Mouse (Mus musculus) CH12.LX (cell line): Measurements from ENCODE around the gene Abi2. TPM values are rescaled to one million over a fixed set of nuclear protein-coding genes. Genes with fewer than 3 reads are reported as not detected.
"Not testable (repeated sequence)": the region's sequence is repeated elsewhere in the genome, so short reads cannot be mapped to it uniquely, and the experiment has no call there.

Experiments used
- DNase-seq: peaks from one replicate; pipeline ENCODE4 v3.0.0-alpha.2; 2013; ENCODE audit errors: extremely low read depth
- H3K27ac ChIP-seq: 2 replicates; pipeline ENCODE4 v1.5.1; 2012; ENCODE audit warnings: low read depth, mild to moderate bottlenecking, control low read depth, moderate library complexity; ENCODE audit not compliant: insufficient read depth
- H3K27me3 ChIP-seq: replicated peaks from 2 replicates; pipeline ENCODE3; 2012; ENCODE audit warnings: inconsistent platforms
- H3K36me3 ChIP-seq, 2 experiments: replicated peaks in 1 of 2; 2 replicates each; pipeline versions ENCODE3 to v1.6.1; 2012; ENCODE audit warnings: inconsistent platforms in 1 of 2, low read length in 1 of 2, mild to moderate bottlenecking in 1 of 2, mixed read lengths in 1 of 2, moderate library complexity in 1 of 2; ENCODE audit not compliant: control insufficient read depth in 1 of 2, insufficient read depth in 1 of 2
- H3K4me1 ChIP-seq, 2 experiments: 2 replicates each; pipeline ENCODE4 v1.6.1; 2012; ENCODE audit warnings: inconsistent platforms in 1 of 2, moderate library complexity in 1 of 2; ENCODE audit not compliant: insufficient read depth in 2 of 2, control insufficient read depth in 1 of 2
- H3K4me2 ChIP-seq: 2 replicates; pipeline ENCODE4 v1.6.1; 2012; ENCODE audit warnings: low read depth, mild to moderate bottlenecking, control low read depth; ENCODE audit not compliant: poor library complexity, insufficient read depth, severe bottlenecking
- H3K4me3 ChIP-seq, 3 experiments: fragments of 150-350 bp in 1 of 3; sonication (generic) in 1 of 3; replicated peaks in 1 of 3; 2 replicates each; pipeline versions ENCODE3 to v1.5.1; 2011 to 2012; ENCODE audit warnings: low read depth in 2 of 3, low read length in 2 of 3, mild to moderate bottlenecking in 2 of 3, moderate library complexity in 2 of 3, control low read depth in 1 of 3, improper control_type of control experiment in 1 of 3, inconsistent platforms in 1 of 3, mixed read lengths in 1 of 3; ENCODE audit not compliant: poor library complexity in 1 of 3
- H3K79me2 ChIP-seq: replicated peaks from 2 replicates; pipeline ENCODE4 v1.6.1; 2012; ENCODE audit warnings: mild to moderate bottlenecking, moderate library complexity; ENCODE audit not compliant: control insufficient read depth, poor library complexity, insufficient read depth, severe bottlenecking; ENCODE audit errors: extremely low read depth
- H3K9ac ChIP-seq: 2 replicates; pipeline ENCODE4 v1.6.1; 2012; ENCODE audit warnings: low read depth, mild to moderate bottlenecking, control low read depth, moderate library complexity; ENCODE audit not compliant: insufficient read depth
- H3K9me3 ChIP-seq: replicated peaks from 2 replicates; pipeline ENCODE3; 2012; ENCODE audit warnings: low read length, inconsistent platforms, mixed read lengths
- BHLHE40 ChIP-seq: IDR thresholded peaks from 2 replicates; pipeline ENCODE4 v1.6.1; 2011; ENCODE audit warnings: mild to moderate bottlenecking, low read depth, low read length, improper control_type of control experiment
- CTCF ChIP-seq, 2 experiments: IDR thresholded peaks in 1 of 2; conservative IDR thresholded peaks in 1 of 2; 2 replicates each; pipeline ENCODE4 v1.5.1; 2011 to 2012; ENCODE audit warnings: low read depth in 2 of 2, low read length in 2 of 2, improper control_type of control experiment in 1 of 2, inconsistent platforms in 1 of 2, mild to moderate bottlenecking in 1 of 2, moderate library complexity in 1 of 2
- E2F4 ChIP-seq: IDR thresholded peaks from 2 replicates; pipeline ENCODE4 v1.6.1; 2011; ENCODE audit warnings: low read depth, low read length, improper control_type of control experiment; ENCODE audit not compliant: insufficient replicate concordance
- ETS1 ChIP-seq: conservative IDR thresholded peaks from 2 replicates; pipeline ENCODE4 v1.6.1; 2012; ENCODE audit warnings: low read depth, mild to moderate bottlenecking, inconsistent platforms, low read length, improper control_type of control experiment, moderate library complexity
- GABPA ChIP-seq: IDR thresholded peaks from 2 replicates; pipeline ENCODE4 v1.6.1; 2012; ENCODE audit warnings: low read depth, low read length, improper control_type of control experiment, inconsistent platforms; ENCODE audit not compliant: insufficient replicate concordance
- HCFC1 ChIP-seq: IDR thresholded peaks from 2 replicates; pipeline ENCODE4 v1.6.1; 2012; ENCODE audit warnings: low read depth, mild to moderate bottlenecking, inconsistent platforms, low read length, improper control_type of control experiment
- JUND ChIP-seq: conservative IDR thresholded peaks from 2 replicates; pipeline ENCODE4 v1.6.1; 2011; ENCODE audit warnings: low read depth, low read length, improper control_type of control experiment
- KAT2A ChIP-seq: IDR thresholded peaks from 2 replicates; pipeline ENCODE4 v1.6.1; 2012; ENCODE audit warnings: low read length, improper control_type of control experiment, inconsistent platforms; ENCODE audit not compliant: insufficient replicate concordance
- PAX5 ChIP-seq: IDR thresholded peaks from 2 replicates; pipeline ENCODE4 v1.6.1; 2012; ENCODE audit warnings: low read length, inconsistent platforms, mixed read lengths
- POLR2AphosphoS2 ChIP-seq: IDR thresholded peaks from 2 replicates; pipeline ENCODE4 v1.6.1; 2011; ENCODE audit warnings: low read depth, low read length, improper control_type of control experiment
- RAD21 ChIP-seq: IDR thresholded peaks from 2 replicates; pipeline ENCODE4 v1.6.1; 2011; ENCODE audit warnings: low read depth, mild to moderate bottlenecking, low read length, improper control_type of control experiment, moderate library complexity
- RCOR1 ChIP-seq: conservative IDR thresholded peaks from 2 replicates; pipeline ENCODE4 v1.6.1; 2012; ENCODE audit warnings: low read depth, mild to moderate bottlenecking, inconsistent platforms, low read length, improper control_type of control experiment
- USF1 ChIP-seq: IDR thresholded peaks from 2 replicates; pipeline ENCODE4 v1.6.1; 2014; ENCODE audit warnings: low read depth, mild to moderate bottlenecking, inconsistent platforms, low read length, improper control_type of control experiment
- USF2 ChIP-seq: conservative IDR thresholded peaks from 2 replicates; pipeline ENCODE4 v1.6.1; 2011; ENCODE audit warnings: low read depth, low read length, improper control_type of control experiment
- ZC3H11A ChIP-seq: IDR thresholded peaks from 2 replicates; pipeline ENCODE4 v1.6.1; 2012; ENCODE audit warnings: low read depth, mild to moderate bottlenecking, inconsistent platforms, low read length, improper control_type of control experiment
- ZMIZ1 ChIP-seq: IDR thresholded peaks from 2 replicates; pipeline ENCODE4 v1.6.1; 2012; ENCODE audit warnings: low read depth, mild to moderate bottlenecking, inconsistent platforms, low read length, improper control_type of control experiment
- ZNF384 ChIP-seq: IDR thresholded peaks from 2 replicates; pipeline ENCODE4 v1.6.1; 2012; ENCODE audit warnings: low read depth, low read length, improper control_type of control experiment, inconsistent platforms
- dilution Hi-C: fragments of 300-500 bp; cut with MboI; formaldehyde crosslinking; loops from 2 replicates; pipeline ENCODE4 v1.14.3; 2020; ENCODE audit warnings: low sequenced_read_pairs; ENCODE audit not compliant: extremely low pct_unique_long_range_greater_than_20kb, extremely low pct_ligation_motif_present
- in situ Hi-C: fragments of 300-500 bp; cut with MboI; formaldehyde crosslinking; loops from 3 replicates; pipeline ENCODE4 v1.14.3; 2019; ENCODE audit warnings: low sequenced_read_pairs, low pct_ligation_motif_present, low pct_unique_long_range_greater_than_20kb, mixed read lengths
- polyA plus RNA-seq: library from polyadenylated mRNA; unstranded; fragments of >175 nt; gene quantifications from 2 replicates; pipeline ENCODE4 v1.2.1, GENCODE M21; 2012; ENCODE audit warnings: low read depth; ENCODE audit not compliant: insufficient read length
- total RNA-seq, 2 experiments: library from RNA; depleted of rRNA; stranded (reverse); fragments of 300-350 nt in 1 of 2; fragments of >200 nt in 1 of 2; gene quantifications; 2 replicates each; pipeline ENCODE4 v1.2.3; 2012 to 2014

Gene Abi2
- total and polyA plus RNA-seq, 3 experiments: 8.7 to 15.0 (median 14.0) TPM

- H3K4me2 ChIP-seq, in situ Hi-C loops, H3K9ac ChIP-seq, H3K27ac ChIP-seq, H3K4me3 ChIP-seq, H3K4me1 ChIP-seq, H3K79me2 ChIP-seq, H3K9me3 ChIP-seq, H3K36me3 ChIP-seq, dilution Hi-C loops, H3K27me3 ChIP-seq, DNase-seq: not testable (repeated sequence)
- TF ChIP-seq CTCF (conservative IDR thresholded peaks at IDR 0.05 in 1 of 2, IDR thresholded peaks at IDR 0.05 in 1 of 2; ENCODE audit: low read depth in 2 of 2, low read length in 2 of 2) (peak in 1 of 2 experiments; percentile 37; a peak in 2 of 4 replicates), ZNF384 (0 out of 2 replicates have a peak, but pooled peaks have one; percentile 24)
Observed at GRCm38 (mm10) chr1:60441438-60441837, 32.0 kb downstream of the Abi2 start.

- Histone ChIP-seq H3K36me3 (peaks cover 3 to 22% of the 10 kb centered on the region in 2 experiments), H3K9me3 (no peaks in the 10 kb centered on the region), H3K9ac (no peak overlapping the region), H3K27me3 (no peaks in the 10 kb centered on the region), H3K27ac (no peak overlapping the region), H3K4me1 (peaks cover 0 to 3% of the 10 kb centered on the region in 2 experiments; a peak in 1 of 4 replicates), H3K4me3 (no peak overlapping the region), H3K4me2 (no peak overlapping the region), H3K79me2 (no peaks in the 10 kb centered on the region)
- in situ Hi-C loops (no loop called here), dilution Hi-C loops (no loop called here)
- no peak for TF ChIP-seq KAT2A
- peak; percentile 3 for TF ChIP-seq RAD21
- DNase-seq: no peak
Observed at GRCm38 (mm10) chr1:60447067-60447466, 37.6 kb downstream of the Abi2 start.

- Histone ChIP-seq H3K4me3 (no peak overlapping the region), H3K9ac (no peak overlapping the region), H3K4me1 (no peaks in the 10 kb centered on the region), H3K27ac (no peak overlapping the region), H3K79me2 (no peaks in the 10 kb centered on the region), H3K4me2 (no peak overlapping the region), H3K36me3 (peaks cover 3 to 28% of the 10 kb centered on the region in 2 experiments), H3K27me3 (no peaks in the 10 kb centered on the region), H3K9me3 (no peaks in the 10 kb centered on the region)
- DNase-seq: no peak
- dilution Hi-C loops (no loop called here), in situ Hi-C loops (no loop called here)
- TF ChIP-seq RCOR1 (no peak), RAD21 (no peak), USF1 (no peak), BHLHE40 (no peak), POLR2AphosphoS2 (no peak), PAX5 (no peak), USF2 (no peak), ZC3H11A (no peak), ZMIZ1 (no peak), GABPA (no peak), HCFC1 (no peak), E2F4 (no peak), ETS1 (no peak), CTCF (conservative IDR thresholded peaks at IDR 0.05 in 1 of 2, IDR thresholded peaks at IDR 0.05 in 1 of 2; ENCODE audit: low read depth in 2 of 2, low read length in 2 of 2) (no peak), JUND (no peak)
Observed at GRCm38 (mm10) chr1:60449896-60450295, 40.5 kb downstream of the Abi2 start.
